ENCODE assay signal across 25 mouse cellular contexts in genomic region chr10:110586029-110586428, GRCm38 (mm10).
DNase-seq lines count a peak whose midpoint lies in the region; ATAC-seq lines count a peak whose summit lies in the region.
"Had no signal": no experiment of that assay in that cellular context is flagged by ENCODE, and none has a peak within 500 bp of the region (broad histone marks: within the 10 kb centered on the region; RNA-seq: fewer than 3 reads in every experiment).

No protein-coding gene starts in this region.

- no peak overlapping the region for H3K27ac ChIP-seq in embryonic facial prominence, embryonic 10.5 days (replicated peaks)
- no peak overlapping the region for H3K27ac ChIP-seq in limb, embryonic 13.5 days
- no peak overlapping the region for H3K27ac ChIP-seq in intestine, embryonic 15.5 days
- H3K27ac ChIP-seq: forebrain, embryonic 10.5 days; forebrain, embryonic 15.5 days; heart, adult 2 months; hindbrain, embryonic 14.5 days; limb, embryonic 12.5 days; liver, embryonic 13.5 days; neural tube, embryonic 12.5 days had no signal

- no peaks in the 10 kb centered on the region for H3K9me3 ChIP-seq in embryonic facial prominence, embryonic 10.5 days
- H3K9me3 ChIP-seq in limb, embryonic 13.5 days: no peaks in the 10 kb centered on the region
- no peaks in the 10 kb centered on the region for H3K9me3 ChIP-seq in intestine, embryonic 15.5 days
- H3K9me3 ChIP-seq: embryonic facial prominence, embryonic 12.5 days; forebrain, embryonic 10.5 days; forebrain, embryonic 15.5 days; heart, embryonic 13.5 days; limb, embryonic 12.5 days; liver, embryonic 13.5 days; neural tube, embryonic 12.5 days had no signal

- DNase-seq in ovary, adult 18-20 months (ENCODE audit: low spot score): peak; percentile 13
- no peak for DNase-seq in ovary, postnatal 36 days (ENCODE audit: low spot score)
- peak; percentile 21 for DNase-seq in embryonic facial prominence, embryonic 10.5 days (ENCODE audit: low spot score)
- DNase-seq in cerebellum, adult 8-10 months: no peak
- DNase-seq: adrenal gland, postnatal 25 days; B cell, adult 2 months; cerebellum, adult 11-12 months; cerebellum, postnatal 36 days; heart, adult 2 months; heart, postnatal 10 days; kidney, adult 11 months; kidney, postnatal 14 days; layer of hippocampus, adult 9-11 months; liver, embryonic 13.5 days had no signal

- H3K36me3 ChIP-seq in embryonic facial prominence, embryonic 10.5 days (replicated peaks): no peaks in the 10 kb centered on the region
- no peaks in the 10 kb centered on the region for H3K36me3 ChIP-seq in limb, embryonic 13.5 days
- no peaks in the 10 kb centered on the region for H3K36me3 ChIP-seq in intestine, embryonic 15.5 days
- H3K36me3 ChIP-seq: embryonic facial prominence, embryonic 12.5 days; forebrain, embryonic 10.5 days; forebrain, embryonic 15.5 days; heart, embryonic 13.5 days; limb, embryonic 12.5 days; liver, embryonic 13.5 days; neural tube, embryonic 12.5 days had no signal

- H3K4me3 ChIP-seq in embryonic facial prominence, embryonic 10.5 days: no peak overlapping the region
- H3K4me3 ChIP-seq in limb, embryonic 13.5 days: no peak overlapping the region
- no peak overlapping the region for H3K4me3 ChIP-seq in intestine, embryonic 15.5 days (replicated peaks)
- H3K4me3 ChIP-seq: embryonic facial prominence, embryonic 12.5 days; forebrain, embryonic 10.5 days; forebrain, embryonic 15.5 days; heart, adult 2 months; heart, embryonic 13.5 days; limb, embryonic 12.5 days; liver, embryonic 13.5 days; myocyte; neural tube, embryonic 12.5 days had no signal

- no peak overlapping the region for H3K4me2 ChIP-seq in limb, embryonic 13.5 days (replicated peaks)
- H3K4me2 ChIP-seq in intestine, embryonic 15.5 days (replicated peaks): no peak overlapping the region
- H3K4me2 ChIP-seq: embryonic facial prominence, embryonic 12.5 days; forebrain, embryonic 15.5 days; heart, embryonic 13.5 days; hindbrain, embryonic 14.5 days; limb, embryonic 12.5 days; liver, embryonic 13.5 days; midbrain, embryonic 11.5 days; neural tube, embryonic 12.5 days had no signal

- peak; percentile 51; the same call in 1 of the 2 replicates for ATAC-seq in limb, embryonic 13.5 days (ENCODE audit: low FRiP score, low read depth)
- ATAC-seq in intestine, embryonic 15.5 days: no peak
- ATAC-seq: forebrain, embryonic 15.5 days had no signal

- H3K27me3 ChIP-seq in embryonic facial prominence, embryonic 10.5 days (replicated peaks; ENCODE audit: low read depth, poor library complexity, severe bottlenecking): no peaks in the 10 kb centered on the region
- H3K27me3 ChIP-seq in limb, embryonic 13.5 days: no peaks in the 10 kb centered on the region
- no peaks in the 10 kb centered on the region for H3K27me3 ChIP-seq in intestine, embryonic 15.5 days (replicated peaks)
- H3K27me3 ChIP-seq: embryonic facial prominence, embryonic 12.5 days; forebrain, embryonic 15.5 days; heart, embryonic 13.5 days; limb, embryonic 12.5 days; liver, embryonic 13.5 days; neural tube, embryonic 12.5 days had no signal

- WGBS in embryonic facial prominence, embryonic 10.5 days: 47% methylated on average over 8 of the region's 8 CpGs
- 25% methylated on average over 8 of the region's 8 CpGs for WGBS in limb, embryonic 13.5 days
- WGBS in intestine, embryonic 15.5 days: 74% methylated on average over 8 of the region's 8 CpGs

- H3K9ac ChIP-seq in limb, embryonic 13.5 days: no peak overlapping the region
- no peak overlapping the region for H3K9ac ChIP-seq in intestine, embryonic 15.5 days
- H3K9ac ChIP-seq: embryonic facial prominence, embryonic 12.5 days; forebrain, embryonic 15.5 days; heart, embryonic 13.5 days; hindbrain, embryonic 14.5 days; limb, embryonic 12.5 days; liver, embryonic 13.5 days; neural tube, embryonic 12.5 days had no signal

- 0 out of 2 replicates have a peak, but pooled peaks cover 3% of the 10 kb centered on the region for H3K4me1 ChIP-seq in embryonic facial prominence, embryonic 10.5 days
- H3K4me1 ChIP-seq in limb, embryonic 13.5 days: no peaks in the 10 kb centered on the region
- 0 out of 2 replicates have a peak, but pooled peaks cover 2% of the 10 kb centered on the region for H3K4me1 ChIP-seq in intestine, embryonic 15.5 days (replicated peaks)
- H3K4me1 ChIP-seq: embryonic facial prominence, embryonic 12.5 days; forebrain, embryonic 10.5 days; forebrain, embryonic 15.5 days; limb, embryonic 12.5 days; liver, embryonic 13.5 days; neural tube, embryonic 12.5 days had no signal

Comparison
In these comparisons a context has a peak if more than half of its experiments do, and no peak if none do; other contexts are left out.
1. DNase-seq: peak in ovary, adult 18-20 months (single experiment) and embryonic facial prominence, embryonic 10.5 days (single experiment); none in ovary, postnatal 36 days (single experiment) and cerebellum, adult 8-10 months (single experiment).